Mouse (Mus musculus) left cerebral cortex, adult 9 months (tissue): Measurements from ENCODE around the gene Mia2.
"Not testable (repeated sequence)": the region's sequence is repeated elsewhere in the genome, so short reads cannot be mapped to it uniquely, and the experiment has no call there.

ENCODE experiments used
- DNase-seq, 2 experiments: peaks; one replicate each; pipeline ENCODE4 v3.0.0; 2022; ENCODE audit warnings: low spot score in 2 of 2

Mia2 gene

DNA sequence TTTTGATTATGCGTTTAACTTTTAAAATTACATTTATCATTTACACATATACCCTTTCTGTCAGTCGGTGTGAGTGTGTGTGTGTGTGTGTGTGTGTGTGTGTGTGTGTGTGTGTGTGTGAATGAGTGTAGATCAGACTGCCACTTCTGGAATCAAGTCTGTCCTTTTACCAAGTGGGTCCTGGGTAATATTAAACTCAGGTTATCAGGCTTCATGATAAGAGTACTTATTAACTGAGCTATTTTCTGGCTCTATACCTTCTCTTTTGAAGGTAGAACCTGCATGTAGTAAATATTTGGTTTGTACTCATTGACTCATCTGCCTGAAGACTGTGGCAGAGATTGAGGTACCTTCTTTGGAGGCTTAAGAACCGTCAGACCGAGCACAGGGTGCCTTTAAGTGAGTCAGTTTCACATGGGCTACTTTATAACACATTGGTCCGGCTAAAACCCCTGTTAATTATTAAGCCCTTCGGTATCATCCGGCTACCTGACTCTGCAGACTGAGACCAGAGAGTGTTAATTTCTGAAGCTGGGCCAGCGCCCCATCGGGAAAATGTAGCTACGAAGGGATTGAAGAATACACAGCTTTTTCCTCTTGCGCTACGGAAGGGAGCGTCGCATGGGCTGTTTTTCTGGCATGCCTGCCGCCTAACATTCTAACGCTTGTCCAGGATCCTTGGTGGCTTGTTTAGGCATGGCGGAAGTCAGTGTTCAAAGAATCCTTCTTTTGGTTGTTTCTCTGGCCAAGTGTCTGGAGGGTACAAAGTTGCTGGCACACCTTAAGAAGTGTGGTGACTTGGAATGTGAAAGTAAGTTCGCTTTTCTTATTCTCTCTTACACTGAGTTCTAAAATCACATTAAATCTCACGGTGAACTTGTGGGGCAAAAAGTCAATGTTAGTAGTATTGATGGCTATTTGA is at the start of gene Mia2:
Mia2 (plus strand) TSS at position 696 of the 922 bp plus-strand sequence.
- DNase-seq: no peak

DNA sequence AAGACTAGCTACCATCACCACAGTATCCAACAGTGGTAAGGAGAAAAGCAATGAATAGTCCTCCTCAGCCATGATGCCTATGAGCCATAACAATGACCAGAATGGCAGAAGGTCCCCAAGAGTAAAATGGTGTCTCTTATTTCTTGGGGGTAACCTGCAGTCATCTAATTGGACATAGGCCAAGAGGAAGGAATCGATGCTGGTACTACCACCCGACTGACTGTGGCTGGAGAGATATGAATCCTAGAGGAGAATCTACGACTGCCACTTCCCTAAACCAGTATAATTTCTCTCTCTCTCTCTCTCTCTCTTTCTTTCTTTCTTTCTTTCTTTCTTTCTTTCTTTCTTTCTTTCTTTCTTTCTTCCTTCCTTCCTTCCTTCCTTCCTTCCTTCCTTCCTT is 43.1 kb upstream of the Mia2 start:
- no peak for DNase-seq

DNA sequence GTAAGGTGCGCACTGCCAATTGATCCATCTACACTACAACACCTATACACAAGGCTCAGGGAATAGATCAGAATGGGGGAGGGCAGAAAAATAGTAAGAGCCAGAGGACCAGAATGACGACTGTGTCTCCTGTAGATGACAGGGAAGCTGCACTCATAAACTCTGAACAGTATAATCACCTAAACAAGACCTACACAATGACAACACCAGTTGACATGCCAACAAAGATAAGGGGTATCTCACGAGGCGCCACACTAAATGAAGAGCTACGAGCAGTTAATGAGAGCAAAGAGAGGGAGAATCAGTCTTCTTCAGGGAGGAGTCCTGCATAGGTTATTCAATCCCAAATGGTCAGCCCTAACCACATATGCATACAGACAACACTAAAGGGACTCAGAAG is 42.4 kb upstream of the Mia2 start:
- no peak for DNase-seq

DNA sequence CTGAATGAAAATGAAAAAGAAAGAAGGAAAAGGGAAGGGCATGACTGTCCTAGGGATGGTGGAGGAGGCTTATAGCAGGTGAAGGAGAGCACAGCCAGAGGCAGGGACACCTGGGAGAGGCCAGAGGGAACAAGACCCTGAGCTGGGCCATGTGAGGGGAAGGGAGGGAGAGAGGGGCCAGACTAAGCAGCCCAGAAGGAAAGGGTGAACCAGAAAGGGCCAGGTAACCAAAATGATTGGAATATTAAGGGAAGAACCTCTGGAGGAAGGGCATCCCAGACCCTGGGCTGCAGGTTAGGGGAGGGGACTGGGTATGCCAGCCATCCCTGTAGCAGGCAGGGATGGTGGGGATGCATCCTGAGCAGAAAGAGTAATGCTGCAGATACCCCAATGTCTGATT is 41.6 kb upstream of the Mia2 start:
- no peak for DNase-seq

DNA sequence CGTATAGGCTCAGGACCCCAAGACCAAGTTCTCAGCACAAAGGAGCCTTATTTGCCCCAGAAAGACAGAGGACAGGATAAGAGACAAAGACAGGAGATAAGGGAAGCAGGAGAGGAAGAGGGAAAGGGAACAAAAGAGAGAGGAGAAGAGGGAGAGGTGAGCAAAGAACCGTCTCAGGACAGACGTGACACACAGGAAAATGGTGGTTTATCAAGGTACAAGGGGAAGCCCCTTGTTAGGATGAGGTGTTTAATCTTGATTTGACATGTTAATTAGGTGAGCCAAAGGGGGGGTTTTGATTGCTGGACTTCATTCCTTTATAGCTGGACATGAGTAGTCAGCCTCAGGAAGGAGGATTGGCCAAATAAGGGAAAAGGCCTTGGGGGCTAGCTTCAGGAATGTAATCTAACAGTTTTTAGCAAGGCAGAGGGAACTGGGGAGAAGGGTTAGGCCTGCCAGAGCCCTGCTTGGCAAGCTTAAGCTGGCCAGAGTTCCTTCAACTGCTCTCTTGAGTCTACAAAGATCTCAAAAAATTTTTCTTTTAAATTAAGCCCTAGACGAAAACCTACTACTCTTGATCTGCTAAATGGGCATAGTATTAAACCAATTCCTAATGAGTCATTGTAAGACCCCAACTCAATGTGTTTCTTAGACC is 40.3 kb upstream of the Mia2 start:
- DNase-seq: no peak

DNA sequence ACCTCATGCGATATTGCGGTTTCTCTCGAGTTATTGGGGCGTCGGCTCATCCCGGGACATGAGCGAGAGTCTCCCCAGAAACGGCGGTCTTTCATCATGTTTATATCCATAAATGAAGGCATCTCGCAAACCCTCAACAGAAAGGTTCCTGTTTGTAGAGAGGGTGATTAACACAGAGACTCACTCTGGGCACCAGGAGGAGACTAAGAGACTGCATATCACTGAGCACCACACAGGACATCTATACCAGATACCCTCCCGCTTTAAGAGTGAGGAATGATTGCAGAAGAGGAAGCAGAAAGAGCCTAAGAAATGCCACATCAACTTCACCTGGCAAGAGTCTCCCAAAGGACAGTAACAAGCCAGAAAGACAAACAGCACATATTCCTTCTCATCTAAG is 39.4 kb upstream of the Mia2 start:
- DNase-seq: no peak

DNA sequence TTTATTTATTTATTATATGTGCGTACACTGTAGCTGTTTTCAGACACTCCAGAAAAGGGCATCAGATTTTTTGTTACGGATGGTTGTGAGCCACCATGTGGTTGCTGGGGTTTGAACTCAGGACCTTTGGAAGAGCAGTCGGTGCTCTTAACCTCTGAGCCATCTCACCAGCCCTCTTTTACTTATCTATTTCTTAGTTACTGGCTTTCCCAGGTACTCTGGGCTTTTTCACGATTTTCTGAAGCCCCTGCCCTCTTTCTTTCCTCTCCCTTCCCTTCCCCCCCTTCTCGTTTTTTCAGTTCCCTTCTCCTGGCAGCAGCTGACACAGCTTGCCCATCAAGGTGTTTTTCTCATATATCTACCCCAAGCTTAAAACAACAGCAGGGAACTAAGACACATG is 37.4 kb upstream of the Mia2 start:
- DNase-seq: not testable (repeated sequence)

DNA sequence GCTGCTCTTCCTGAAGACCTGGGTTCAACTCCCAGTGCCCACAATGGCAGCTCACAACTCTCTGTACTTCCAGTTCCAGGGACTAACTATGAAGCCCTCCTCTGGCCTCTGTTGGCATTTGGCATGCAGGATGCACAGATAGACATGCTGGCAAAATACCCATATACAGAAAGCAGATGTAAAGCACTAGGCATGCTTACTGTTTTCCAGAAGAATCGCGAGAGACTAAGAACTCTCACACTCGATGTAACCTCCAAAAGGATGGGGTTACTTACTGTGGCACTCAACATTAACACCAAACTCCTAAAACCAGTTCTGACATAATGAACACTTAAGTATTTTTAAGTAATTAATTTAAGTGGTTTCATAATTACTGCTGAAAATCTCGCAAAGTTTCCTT is 35.3 kb upstream of the Mia2 start:
- no peak for DNase-seq

DNA sequence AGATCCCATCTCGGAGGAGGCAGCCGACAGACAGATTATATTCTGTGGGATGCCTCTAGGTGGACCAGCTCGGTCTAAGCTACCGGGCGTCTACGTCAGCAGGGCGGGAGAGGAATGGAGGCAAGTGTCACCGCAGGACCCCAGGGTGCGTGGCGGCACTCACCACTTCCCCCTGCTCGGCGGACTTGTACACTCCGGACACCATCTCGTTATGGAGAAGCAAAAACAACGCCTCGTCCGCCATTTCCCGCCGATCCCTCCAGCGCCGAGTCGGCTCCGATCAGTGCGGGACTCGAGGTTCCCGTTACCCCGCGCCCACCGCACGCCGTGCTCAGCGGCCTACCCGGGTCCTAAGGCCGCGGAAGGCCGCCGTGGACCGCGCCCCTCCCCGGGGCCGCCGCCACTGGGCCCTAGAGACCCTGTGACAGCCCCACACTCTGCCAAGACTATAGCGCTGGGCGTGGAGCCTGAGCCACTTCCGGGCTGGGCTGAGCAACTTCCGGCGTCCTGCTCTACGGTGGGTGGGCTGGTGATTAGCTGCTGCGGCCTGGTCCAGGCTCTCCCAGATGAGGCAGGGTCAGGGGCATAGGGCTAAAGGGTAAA is 34.5 kb upstream of the Mia2 start, which contains the start of gene Trappc6b:
Trappc6b (minus strand) TSS at position 480 of the 603 bp plus-strand sequence.
- peak in 1 of 2 experiments; percentile 78 for DNase-seq

DNA sequence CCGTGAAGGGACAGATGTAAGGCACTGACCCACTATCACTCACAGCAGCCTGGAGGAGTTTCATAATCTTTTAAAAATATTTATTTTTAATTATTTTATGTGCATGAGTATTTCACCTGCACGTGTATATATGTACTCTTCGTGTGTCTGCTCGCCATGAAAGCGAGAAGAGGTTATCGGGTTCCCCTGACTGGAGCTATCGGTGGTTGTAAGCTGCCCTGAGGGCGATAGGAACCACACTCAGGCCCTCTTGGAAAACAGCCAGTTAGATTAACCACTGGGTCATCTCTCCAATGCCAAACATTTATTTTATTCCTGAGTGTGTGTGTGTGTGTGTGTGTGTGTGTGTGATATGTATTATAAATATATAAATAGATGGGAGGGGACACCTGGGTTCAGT is 30.8 kb upstream of the Mia2 start:
- DNase-seq: no peak

DNA sequence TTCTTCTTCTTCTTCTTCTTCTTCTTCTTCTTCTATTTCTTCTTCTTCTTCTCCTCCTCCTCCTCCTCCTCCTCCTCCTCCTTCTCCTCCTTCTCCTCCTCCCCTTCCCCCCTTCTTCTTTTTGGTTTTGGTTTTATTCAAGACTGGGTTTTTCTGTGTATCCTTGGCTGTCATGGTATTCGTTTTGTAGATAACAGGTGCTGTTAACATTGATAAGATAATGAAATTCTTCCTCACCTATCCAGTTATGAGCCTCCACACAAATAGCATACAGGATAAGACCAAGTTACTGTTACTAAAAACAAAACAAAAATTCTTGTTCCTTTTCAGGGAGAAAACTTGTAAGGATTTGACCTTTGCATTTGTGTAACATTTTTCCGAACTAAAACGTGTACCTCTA is 29.8 kb upstream of the Mia2 start:
- no peak for DNase-seq

DNA sequence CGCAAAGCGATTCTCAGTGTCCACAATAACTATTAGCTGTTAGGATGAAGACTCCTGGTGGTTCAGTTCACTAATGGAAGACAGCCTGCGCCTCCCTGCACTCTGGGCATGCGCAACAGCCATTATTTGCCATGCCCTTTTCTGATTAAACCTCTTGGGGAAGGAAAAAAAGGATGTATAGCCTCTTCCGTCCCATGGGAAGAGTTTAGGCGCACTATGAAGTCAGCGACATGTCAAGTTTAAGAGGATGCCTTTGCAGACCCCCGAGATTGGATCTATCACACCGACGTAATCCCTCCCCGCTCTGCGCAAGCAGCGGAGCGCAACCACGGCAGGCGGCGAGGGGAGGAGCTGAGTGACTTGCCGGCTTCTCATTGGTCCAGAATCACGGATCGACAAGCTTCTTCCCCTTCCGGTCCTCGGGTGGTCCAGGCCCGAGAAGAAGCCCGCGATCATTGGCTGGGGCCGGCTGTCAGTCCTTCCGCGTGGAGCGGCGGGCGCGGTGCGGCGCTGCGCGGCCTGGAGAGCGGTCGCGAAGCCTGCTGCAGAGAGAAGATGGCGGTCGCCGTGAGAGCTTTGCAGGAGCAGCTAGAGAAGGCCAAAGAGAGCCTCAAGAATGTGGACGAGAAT is 29.0 kb upstream of the Mia2 start, which contains the start of gene Pnn:
Pnn (plus strand) TSS at position 437 of the 630 bp plus-strand sequence.
- DNase-seq: peak; percentile 96 to 98

DNA sequence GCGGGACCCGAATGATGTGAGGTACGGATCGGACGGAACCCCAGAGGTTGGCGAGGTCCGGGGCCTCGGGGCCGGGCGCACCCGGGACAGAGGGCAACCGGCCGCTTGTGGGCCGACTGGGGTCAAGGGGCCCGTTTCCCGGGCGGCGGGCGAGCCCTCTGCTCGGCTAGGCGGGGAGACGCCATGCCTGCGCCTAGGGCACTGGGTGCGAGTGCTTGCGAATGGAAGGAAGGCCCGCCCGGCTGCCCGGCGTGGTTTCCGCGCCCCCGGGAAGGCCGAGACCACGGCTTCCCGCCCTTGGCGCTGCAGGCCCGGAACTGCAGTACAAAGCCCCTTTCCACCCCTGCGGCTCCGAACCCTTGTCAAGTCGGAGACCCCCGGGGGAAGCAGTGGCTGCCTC is 28.5 kb upstream of the Mia2 start:
- no peak for DNase-seq

DNA sequence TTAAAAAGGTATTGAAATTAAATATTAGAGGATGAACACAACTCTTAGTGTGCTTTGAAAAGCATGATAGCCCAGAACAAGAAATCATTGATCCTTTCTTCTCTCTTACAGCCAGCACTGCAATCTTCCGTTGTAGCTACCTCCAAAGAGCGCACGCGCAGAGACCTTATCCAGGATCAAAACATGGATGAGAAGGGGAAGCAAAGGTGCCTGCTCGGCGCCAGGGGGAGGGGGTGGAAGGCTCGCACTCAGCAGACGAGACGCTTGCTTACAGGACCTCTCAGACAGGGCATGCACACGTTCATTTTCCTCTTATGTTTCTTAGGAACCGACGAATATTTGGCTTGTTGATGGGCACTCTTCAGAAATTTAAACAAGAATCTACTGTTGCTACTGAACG is 26.8 kb upstream of the Mia2 start:
- DNase-seq: no peak

DNA sequence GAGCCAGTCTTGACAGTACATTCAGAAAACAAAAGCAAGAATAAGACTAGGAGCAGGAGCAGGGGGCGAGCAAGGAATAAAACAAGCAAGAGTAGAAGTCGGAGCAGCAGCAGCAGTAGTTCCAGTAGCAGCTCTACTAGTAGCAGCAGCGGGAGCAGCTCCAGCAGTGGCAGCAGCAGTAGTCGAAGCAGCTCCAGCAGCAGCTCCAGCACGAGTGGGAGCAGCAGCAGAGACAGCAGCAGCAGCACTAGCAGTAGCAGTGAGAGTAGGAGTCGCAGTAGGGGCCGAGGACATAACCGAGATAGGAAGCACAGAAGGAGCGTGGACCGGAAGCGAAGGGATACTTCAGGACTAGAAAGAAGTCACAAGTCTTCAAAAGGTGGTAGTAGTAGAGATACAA is 23.3 kb upstream of the Mia2 start:
- peak in 1 of 2 experiments; percentile 34 for DNase-seq

DNA sequence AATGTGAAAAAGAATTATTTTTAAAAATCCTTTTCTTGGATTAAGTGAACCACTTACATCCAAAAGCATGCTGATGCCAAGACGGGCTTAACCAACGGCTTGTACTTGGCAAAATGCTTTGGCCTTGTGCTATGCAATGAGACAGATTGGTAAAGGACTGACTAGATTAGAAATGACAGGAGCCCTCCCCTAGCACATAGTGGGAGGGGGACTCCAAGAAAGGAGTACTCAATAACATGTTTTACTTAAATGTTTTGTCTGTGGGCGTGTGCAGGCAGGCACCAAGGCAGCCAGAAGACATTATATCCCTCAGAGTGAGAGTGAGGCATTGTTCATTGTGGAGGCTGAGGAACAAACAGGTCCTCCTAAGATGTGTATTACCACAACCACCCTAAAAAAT is 21.5 kb upstream of the Mia2 start:
- no peak for DNase-seq

DNA sequence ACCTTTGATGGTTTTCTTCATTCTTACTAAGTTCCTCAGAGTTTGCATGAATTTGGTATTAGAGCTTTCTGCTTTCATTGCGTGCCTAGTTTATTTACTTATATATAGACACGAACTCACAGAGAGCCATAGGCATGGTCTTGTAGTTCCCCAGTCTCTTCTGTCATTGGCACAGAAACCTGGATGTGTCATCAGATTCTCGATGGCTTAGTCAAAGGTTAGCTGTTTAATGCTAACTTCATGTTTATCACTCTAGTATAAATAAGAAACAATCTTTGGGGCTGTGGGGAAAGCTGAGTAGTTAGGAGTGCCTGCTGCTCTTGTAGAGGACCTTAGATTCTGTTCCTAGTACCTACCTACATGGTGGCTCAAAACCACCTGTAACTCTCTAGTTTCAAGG is 18.6 kb upstream of the Mia2 start:
- DNase-seq: no peak

DNA sequence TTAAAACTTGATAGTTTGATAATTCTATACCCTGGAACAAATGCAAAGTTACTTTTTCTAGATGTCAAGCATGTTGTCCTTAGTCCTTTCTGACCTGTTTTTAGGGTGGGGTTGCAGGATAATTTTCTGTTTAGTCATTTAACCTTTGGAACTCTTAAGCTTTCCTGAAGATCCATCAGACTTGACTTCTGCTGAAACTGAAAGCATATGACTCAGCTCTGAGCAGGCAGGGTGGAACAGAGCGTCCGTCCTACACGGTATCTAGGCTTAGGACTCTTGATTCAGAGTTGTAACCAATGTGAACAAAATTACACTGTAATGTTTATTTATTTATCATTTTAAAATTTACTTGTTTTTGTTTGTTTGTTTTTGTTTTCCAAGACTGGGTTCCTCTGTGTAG is 17.7 kb upstream of the Mia2 start:
- no peak for DNase-seq

DNA sequence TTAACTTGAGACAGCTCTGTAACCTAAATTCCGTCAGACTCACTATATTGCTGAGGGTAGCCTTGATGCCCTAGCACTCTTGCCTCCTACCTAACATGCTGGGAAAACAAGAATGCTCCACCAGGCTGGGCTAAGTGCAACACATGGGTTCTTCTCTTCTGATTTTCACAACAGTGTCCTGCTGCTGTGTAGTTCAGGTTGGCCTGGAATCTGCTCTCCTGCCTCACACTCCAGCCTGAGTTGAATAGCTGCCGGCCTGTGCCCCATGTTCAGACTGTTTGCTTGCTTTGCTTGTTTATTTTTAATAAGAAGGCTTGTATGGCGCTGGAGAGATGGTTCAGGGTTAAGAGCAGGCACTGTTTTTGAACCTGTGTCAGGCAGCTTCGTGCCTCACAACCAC is 15.1 kb upstream of the Mia2 start:
- no peak for DNase-seq

DNA sequence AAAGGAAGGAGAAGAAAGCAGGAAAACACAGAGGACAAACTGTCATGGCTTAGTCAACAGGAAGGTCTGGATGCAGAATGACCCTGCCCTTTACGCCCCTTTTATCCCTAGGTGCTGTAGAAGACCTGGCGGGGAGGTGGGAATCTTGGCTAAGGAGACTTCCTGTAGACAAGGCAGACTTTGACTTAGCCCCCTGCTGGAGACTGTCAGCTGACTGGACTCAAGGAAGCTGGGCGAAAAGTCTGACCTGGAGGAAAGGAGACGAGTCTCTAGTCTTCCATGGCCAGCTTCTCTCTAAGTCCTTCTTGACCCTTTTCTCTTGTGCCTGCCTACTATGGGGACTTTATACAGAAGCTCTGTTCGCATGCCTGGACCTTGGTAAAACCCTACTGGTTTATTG is 11.2 kb upstream of the Mia2 start:
- DNase-seq: no peak

DNA sequence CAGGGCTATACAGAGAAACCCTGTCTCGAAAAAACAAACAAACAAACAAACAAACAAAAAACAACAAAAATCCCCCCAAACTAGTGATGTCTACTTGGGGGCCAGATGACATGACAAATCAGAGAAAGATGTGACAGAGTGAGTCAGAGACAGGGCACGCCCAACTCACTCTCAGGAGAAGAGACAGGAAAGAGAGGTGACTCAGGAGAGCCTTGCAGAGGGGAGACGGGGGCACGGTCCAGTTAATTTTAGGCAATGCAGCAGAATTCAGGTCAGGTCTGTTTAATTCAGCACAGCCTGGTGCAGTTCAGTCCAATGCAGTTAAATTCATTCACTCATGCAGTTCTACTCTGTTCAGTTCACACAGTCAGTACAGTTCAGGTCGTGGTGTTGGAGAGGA is 9.4 kb upstream of the Mia2 start:
- no peak for DNase-seq

DNA sequence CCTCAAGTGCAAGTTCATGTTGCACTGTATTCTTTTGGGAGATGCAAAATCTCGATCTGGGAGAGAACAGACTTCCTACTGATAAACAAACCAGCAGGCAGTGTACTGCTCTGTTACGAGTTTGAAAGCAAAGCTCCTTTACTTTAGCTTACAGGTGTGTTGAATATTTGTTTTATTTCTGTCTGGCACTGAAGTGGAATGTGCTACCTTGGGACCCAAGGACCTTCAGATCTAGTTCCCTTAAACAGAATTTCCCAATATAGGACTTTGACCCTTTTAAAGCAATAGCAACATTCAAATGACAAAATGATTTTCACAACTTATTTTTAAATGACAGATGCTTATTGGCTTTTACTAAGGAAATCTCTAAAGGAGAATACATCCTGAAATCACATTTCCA is 2.1 kb upstream of the Mia2 start:
- DNase-seq: no peak
